Mouse (Mus musculus): Measurements from ENCODE around the gene Zbtb43.

DNA sequence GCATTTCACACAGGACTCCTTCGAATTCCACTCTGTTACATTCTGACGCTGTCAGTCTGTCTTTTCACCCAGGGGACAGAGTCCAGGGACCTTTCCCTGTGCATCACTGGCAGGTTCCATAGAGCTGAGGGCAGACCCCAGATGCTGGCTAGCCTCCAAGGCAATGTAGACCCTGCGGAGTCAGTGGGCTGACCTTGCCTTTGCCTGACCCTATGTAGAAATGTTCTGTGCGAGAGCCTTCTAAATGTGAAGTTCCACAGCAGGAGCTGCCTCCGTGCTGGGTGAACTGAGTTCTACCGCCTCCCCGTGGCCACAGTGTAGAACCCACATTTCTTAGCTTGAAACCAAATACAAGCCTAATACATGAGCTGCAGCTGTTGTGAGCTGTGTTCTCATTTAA is 66.1 kb downstream of the Zbtb43 start:
- TF ChIP-seq CTCF (IDR thresholded peaks at IDR 0.05; ENCODE audit: borderline replicate concordance, insufficient read depth, low read length) (peak; percentile 66; the same call in 1 of the 2 replicates), POLR2A (IDR thresholded peaks at IDR 0.05; ENCODE audit: low read depth, low read length) (no peak)
